Mouse (Mus musculus) spleen, adult 2 months (tissue): ENCODE measurements around the gene Rtf1.

ENCODE experiments used
- CTCF ChIP-seq: fragments of 200-500 bp; IDR thresholded peaks from 2 replicates; pipeline ENCODE4 v1.5.1; 2011; ENCODE audit warnings: mild to moderate bottlenecking, inconsistent platforms; ENCODE audit not compliant: insufficient read depth, insufficient read length, insufficient replicate concordance; ENCODE audit errors: extremely low read depth
- POLR2A ChIP-seq: fragments of 200-500 bp; IDR thresholded peaks from 2 replicates; pipeline ENCODE4 v1.6.1; 2011; ENCODE audit warnings: low read depth, low read length, inconsistent platforms

DNA sequence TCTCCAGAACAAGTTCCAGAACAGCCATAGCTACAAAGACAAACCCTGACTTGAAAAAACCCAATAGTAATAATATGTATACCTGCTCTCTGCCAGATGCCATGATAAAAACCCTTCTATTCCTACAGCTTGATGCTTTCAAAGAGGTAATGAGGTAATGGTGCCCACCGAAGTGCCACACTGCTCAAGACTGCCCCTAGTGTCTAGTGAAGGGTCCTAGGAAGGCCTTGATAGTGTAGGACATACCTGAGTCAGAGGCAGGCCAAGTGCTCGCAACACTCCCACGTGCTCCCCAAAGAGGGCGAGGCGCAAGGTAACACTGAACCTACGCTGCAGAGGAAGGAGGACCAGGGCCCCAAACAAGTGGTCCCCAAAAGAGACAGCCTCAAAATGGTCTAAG is 92.4 kb downstream of the Rtf1 start:
- peak; percentile 9; the same call in 1 of the 2 replicates for TF ChIP-seq CTCF
- no peak for TF ChIP-seq POLR2A
